Mouse (Mus musculus) forebrain, embryonic 12.5 days (tissue): Measurements from ENCODE around the gene Cyb561d2. TPM values are rescaled to one million over a fixed set of nuclear protein-coding genes. Genes with fewer than 3 reads are reported as not detected.

ENCODE experiments used
- ATAC-seq: fragments of 200-750 bp; cut with Nextera tagmentation; 2 replicates; pipeline ENCODE4 v1.8.0; 2017; ENCODE audit warnings: moderate TSS enrichment; ENCODE audit not compliant: low FRiP score
- H3K27ac ChIP-seq: fragments of 300-500 bp; sonication (generic); 2 replicates; pipeline ENCODE4 v1.5.1; 2016; ENCODE audit warnings: mild to moderate bottlenecking
- H3K27me3 ChIP-seq: fragments of 300-500 bp; sonication (generic); 2 replicates; pipeline ENCODE4 v1.6.1; 2016; ENCODE audit warnings: mild to moderate bottlenecking
- H3K36me3 ChIP-seq: fragments of 300-500 bp; sonication (generic); replicated peaks from 2 replicates; pipeline ENCODE4 v1.6.1; 2016; ENCODE audit warnings: mild to moderate bottlenecking
- H3K4me1 ChIP-seq: fragments of 300-500 bp; sonication (generic); 2 replicates; pipeline ENCODE4 v1.6.1; 2016
- H3K4me2 ChIP-seq: fragments of 300-500 bp; sonication (generic); 2 replicates; pipeline ENCODE4 v1.6.1; 2016; ENCODE audit warnings: mild to moderate bottlenecking, moderate library complexity
- H3K4me3 ChIP-seq: fragments of 300-500 bp; sonication (generic); replicated peaks from 2 replicates; pipeline ENCODE4 v1.5.1; 2016; ENCODE audit warnings: mild to moderate bottlenecking
- H3K9ac ChIP-seq: fragments of 300-500 bp; sonication (generic); 2 replicates; pipeline ENCODE4 v1.6.1; 2016; ENCODE audit warnings: mild to moderate bottlenecking
- H3K9me3 ChIP-seq: fragments of 300-500 bp; sonication (generic); 2 replicates; pipeline ENCODE4 v1.6.1; 2016
- WGBS: fragments of 180-500 bp; shearing (Covaris S2); methylation state at CpG from one replicate; pipeline ENCODE4 v1.1.7; 2016; 5-methylcytosine and 5-hydroxymethylcytosine counted together
- polyA plus RNA-seq: library from polyadenylated mRNA; unstranded; fragments of >200 nt; fragmentation: Nextera tagmentation; extraction: Ambion mirVana; gene quantifications from 2 replicates; pipeline ENCODE4 v1.2.1, GENCODE M21; 2016

Cyb561d2 gene
- polyA plus RNA-seq, 1 experiment from 2014 or later: 18.9 TPM

GRCm38 (mm10) chr9:107552690-107553393 lies 10.8 kb upstream of the Cyb561d2 start:
- 78% methylated on average over 5 of the region's 5 CpGs for WGBS
- Histone ChIP-seq H3K4me3 (peak overlapping the region; percentile 63; the same call in 1 of the 2 replicates), H3K9ac (no peak overlapping the region), H3K4me1 (peaks cover 55% of the 10 kb centered on the region), H3K27me3 (peaks cover 57% of the 10 kb centered on the region), H3K36me3 (peaks cover 9% of the 10 kb centered on the region), H3K9me3 (no peaks in the 10 kb centered on the region), H3K27ac (no peak overlapping the region), H3K4me2 (peak overlapping the region; percentile 82)
- ATAC-seq: no peak

DNA sequence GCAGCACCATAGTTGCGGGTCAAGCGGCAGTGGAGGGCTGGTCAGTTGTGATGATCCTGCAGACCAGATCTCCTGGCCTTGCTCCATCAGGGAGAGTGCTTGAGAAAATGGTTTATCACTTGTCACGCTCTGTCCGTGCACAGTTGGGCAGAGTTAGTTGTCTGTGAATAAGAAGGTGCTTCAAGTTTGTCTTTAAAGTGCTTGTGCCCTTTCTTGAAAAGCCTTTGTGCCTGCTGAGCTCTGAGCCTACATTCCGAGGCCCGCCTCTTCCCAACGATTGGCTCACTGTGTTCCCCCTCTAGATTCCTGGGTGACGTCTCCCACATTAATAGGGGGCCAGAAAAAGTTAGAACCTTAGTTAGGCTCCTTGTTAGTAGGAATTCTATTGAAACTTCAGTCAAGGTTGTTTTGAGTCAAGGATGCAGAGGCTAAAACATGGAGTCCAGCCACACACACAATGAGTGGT lies 9.9 kb upstream of the Cyb561d2 start:
- 7% methylated on average over 8 of the region's 8 CpGs for WGBS
- Histone ChIP-seq H3K27ac (0 out of 2 replicates have a peak overlapping the region, but pooled peaks have one; percentile 4), H3K4me1 (peaks cover 58% of the 10 kb centered on the region), H3K36me3 (0 out of 2 replicates have a peak, but pooled peaks cover under 1% of the 10 kb centered on the region), H3K9me3 (no peaks in the 10 kb centered on the region), H3K4me2 (peak overlapping the region; percentile 61), H3K4me3 (peak overlapping the region; percentile 40), H3K9ac (peak overlapping the region; percentile 51), H3K27me3 (peaks cover 59% of the 10 kb centered on the region)
- ATAC-seq: no peak

GRCm38 (mm10) chr9:107551117-107551889 lies 9.3 kb upstream of the Cyb561d2 start, which contains the start of gene Rassf1:
TSS of gene Rassf1 (plus strand) at chr9:107551555.
- H3K36me3 ChIP-seq: no peaks in the 10 kb centered on the region
- ATAC-seq: 0 out of 2 replicates have a peak, but pooled peaks have one; percentile 2
- H3K9me3 ChIP-seq: no peaks in the 10 kb centered on the region
- peaks cover 58% of the 10 kb centered on the region for H3K4me1 ChIP-seq
- peak within 1 kb of the TSS; percentile 51 for H3K9ac ChIP-seq
- WGBS: 1% methylated on average over 63 of the region's 63 CpGs
- 0 out of 2 replicates have a peak within 1 kb of the TSS, but pooled peaks have one; percentile 4 for H3K27ac ChIP-seq
- peaks cover 59% of the 10 kb centered on the region for H3K27me3 ChIP-seq
- H3K4me3 ChIP-seq: peak within 1 kb of the TSS; percentile 40
- H3K4me2 ChIP-seq: peak within 1 kb of the TSS; percentile 61

DNA sequence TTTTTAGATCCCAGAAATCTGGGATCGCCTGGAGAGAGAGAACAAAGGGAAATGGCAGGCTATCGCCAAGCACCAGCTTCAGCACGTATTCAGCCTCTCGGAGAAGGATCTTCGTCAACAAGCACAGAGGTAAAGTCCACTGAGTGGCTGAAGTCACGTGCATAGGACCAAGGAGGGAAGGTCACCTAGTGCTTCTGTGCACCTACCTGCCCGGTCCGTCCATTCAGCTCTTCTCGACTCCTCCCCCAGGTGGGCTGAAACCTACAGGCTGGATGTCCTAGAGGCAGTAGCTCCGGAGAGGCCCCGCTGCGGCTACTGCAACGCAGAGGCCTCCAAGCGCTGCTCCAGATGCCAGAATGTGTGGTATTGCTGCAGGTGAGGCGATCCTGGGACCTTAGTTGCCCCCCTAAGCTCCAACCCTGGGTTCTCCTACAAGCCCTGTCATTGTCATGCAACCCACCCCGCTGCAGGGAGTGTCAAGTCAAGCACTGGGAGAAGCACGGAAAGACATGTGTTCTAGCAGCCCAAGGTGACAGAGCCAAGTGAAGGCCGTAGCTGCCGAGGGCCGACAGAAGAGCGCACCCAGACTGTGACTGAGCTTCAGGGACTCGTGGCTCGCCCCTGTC lies 8.6 kb upstream of the Cyb561d2 start:
- Histone ChIP-seq H3K27me3 (peaks cover 59% of the 10 kb centered on the region), H3K27ac (no peak overlapping the region), H3K4me3 (peak overlapping the region; percentile 40)

GRCm38 (mm10) chr9:107549297-107550074 lies 7.5 kb upstream of the Cyb561d2 start:
- Histone ChIP-seq H3K4me1 (peaks cover 47% of the 10 kb centered on the region), H3K27me3 (peaks cover 59% of the 10 kb centered on the region)

More for the DNA sequence above, 8.6 kb upstream of the Cyb561d2 start:
- 26% methylated on average over 23 of the region's 23 CpGs for WGBS
- H3K36me3 ChIP-seq: no peaks in the 10 kb centered on the region
- 0 out of 2 replicates have a peak overlapping the region, but pooled peaks have one; percentile 51 for H3K9ac ChIP-seq
- ATAC-seq: no peak
- H3K4me2 ChIP-seq: peak overlapping the region; percentile 61
- peaks cover 53% of the 10 kb centered on the region for H3K4me1 ChIP-seq
- H3K9me3 ChIP-seq: no peaks in the 10 kb centered on the region

DNA sequence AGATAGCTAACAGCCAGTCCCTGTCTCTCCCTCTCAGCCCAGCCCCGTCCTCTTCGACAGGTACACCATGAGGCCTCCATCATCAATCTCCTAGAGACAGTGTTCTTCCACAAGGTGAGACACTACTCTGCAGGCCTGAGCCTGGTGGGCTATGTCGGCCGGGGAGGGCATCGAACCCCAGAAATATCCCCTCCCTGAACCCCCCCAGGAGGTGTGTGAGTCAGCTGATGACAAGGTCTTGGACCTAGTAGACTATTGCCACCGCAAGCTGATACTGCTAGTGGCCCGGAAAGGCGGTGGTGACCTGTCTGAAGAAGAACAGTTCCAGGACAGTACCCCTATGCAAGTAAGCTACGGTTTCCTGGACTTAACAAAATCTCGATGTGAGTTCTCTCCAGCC lies 6.8 kb upstream of the Cyb561d2 start:
- Histone ChIP-seq H3K4me2 (no peak overlapping the region), H3K4me3 (no peak overlapping the region), H3K36me3 (peaks cover 11% of the 10 kb centered on the region), H3K9ac (no peak overlapping the region), H3K4me1 (peaks cover 44% of the 10 kb centered on the region), H3K9me3 (no peaks in the 10 kb centered on the region), H3K27me3 (peaks cover 59% of the 10 kb centered on the region), H3K27ac (no peak overlapping the region)
- WGBS: 90% methylated on average over 10 of the region's 10 CpGs
- no peak for ATAC-seq

More at GRCm38 (mm10) chr9:107549297-107550074, 7.5 kb upstream of the Cyb561d2 start:
- Histone ChIP-seq H3K9me3 (no peaks in the 10 kb centered on the region), H3K4me2 (no peak overlapping the region), H3K27ac (no peak overlapping the region), H3K9ac (no peak overlapping the region), H3K4me3 (no peak overlapping the region), H3K36me3 (peaks cover 4% of the 10 kb centered on the region)
- WGBS: 90% methylated on average over 20 of the region's 20 CpGs
- no peak for ATAC-seq

GRCm38 (mm10) chr9:107547957-107548356 lies 6.0 kb upstream of the Cyb561d2 start:
- Histone ChIP-seq H3K4me1 (peaks cover 37% of the 10 kb centered on the region), H3K4me3 (no peak overlapping the region), H3K27me3 (peaks cover 53% of the 10 kb centered on the region), H3K4me2 (no peak overlapping the region), H3K27ac (no peak overlapping the region), H3K9me3 (no peaks in the 10 kb centered on the region), H3K36me3 (peaks cover 15% of the 10 kb centered on the region), H3K9ac (no peak overlapping the region)
- ATAC-seq: no peak
- 79% methylated on average over 5 of the region's 5 CpGs for WGBS

DNA sequence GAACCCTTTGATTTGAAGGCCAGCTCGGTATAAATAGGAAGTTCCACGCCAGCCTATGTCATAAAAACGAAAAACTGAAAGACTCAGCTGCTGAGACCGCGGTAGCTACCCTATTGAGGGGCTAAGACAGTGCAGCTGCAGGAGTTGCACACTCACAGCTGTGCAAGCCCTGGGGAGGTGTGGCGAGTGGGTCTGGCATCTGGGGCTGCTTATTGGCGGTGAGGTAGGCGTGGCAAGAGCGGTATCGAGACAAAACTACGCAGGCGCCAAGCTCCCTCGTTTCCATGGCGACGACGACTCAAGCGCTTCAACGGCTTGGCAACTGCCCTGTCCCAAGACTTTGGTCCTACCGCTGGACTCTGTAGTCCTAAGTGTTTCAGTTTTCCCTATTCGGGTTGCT lies 5.0 kb upstream of the Cyb561d2 start, which contains the start of gene Zmynd10:
Gene Zmynd10, plus strand, starts transcription at position 273 of the 400 bp plus-strand sequence.
- H3K27ac ChIP-seq: peak within 1 kb of the TSS; percentile 71
- peak within 1 kb of the TSS; percentile 23 for H3K4me3 ChIP-seq
- no peaks in the 10 kb centered on the region for H3K9me3 ChIP-seq
- peaks cover 37% of the 10 kb centered on the region for H3K4me1 ChIP-seq
- peak; percentile 72 for ATAC-seq
- H3K9ac ChIP-seq: peak within 1 kb of the TSS; percentile 40; the same call in 1 of the 2 replicates
- H3K4me2 ChIP-seq: peak within 1 kb of the TSS; percentile 51
- peaks cover 44% of the 10 kb centered on the region for H3K27me3 ChIP-seq
- 5% methylated on average over 20 of the region's 20 CpGs for WGBS
- peaks cover 15% of the 10 kb centered on the region for H3K36me3 ChIP-seq

DNA sequence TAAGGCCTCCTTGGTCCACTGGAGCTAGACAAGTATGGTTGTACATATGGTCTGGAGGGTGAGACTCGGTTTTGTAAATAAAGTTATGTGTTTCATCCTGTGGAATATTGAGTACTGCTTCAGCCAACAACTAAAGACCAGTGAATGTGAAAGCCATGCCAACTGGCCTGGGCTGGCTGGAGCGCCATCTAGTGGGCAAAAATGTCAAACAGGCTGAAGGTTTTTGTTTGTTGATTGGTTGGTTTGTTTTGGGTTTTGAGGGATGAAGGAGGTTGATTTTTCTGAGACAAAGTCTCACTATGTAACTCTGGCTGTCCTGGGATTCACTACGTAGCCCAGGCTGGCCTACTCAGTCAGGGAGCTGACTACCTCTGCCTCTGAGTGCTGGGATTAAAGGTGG lies 3.6 kb upstream of the Cyb561d2 start:
- no peak overlapping the region for H3K9ac ChIP-seq
- peaks cover 30% of the 10 kb centered on the region for H3K27me3 ChIP-seq
- no peaks in the 10 kb centered on the region for H3K9me3 ChIP-seq
- no peak overlapping the region for H3K27ac ChIP-seq
- H3K4me3 ChIP-seq: no peak overlapping the region
- no peak for ATAC-seq
- H3K36me3 ChIP-seq: peaks cover 15% of the 10 kb centered on the region
- H3K4me1 ChIP-seq: peaks cover 35% of the 10 kb centered on the region
- no peak overlapping the region for H3K4me2 ChIP-seq
- 8% methylated on average over 3 of the region's 3 CpGs for WGBS

DNA sequence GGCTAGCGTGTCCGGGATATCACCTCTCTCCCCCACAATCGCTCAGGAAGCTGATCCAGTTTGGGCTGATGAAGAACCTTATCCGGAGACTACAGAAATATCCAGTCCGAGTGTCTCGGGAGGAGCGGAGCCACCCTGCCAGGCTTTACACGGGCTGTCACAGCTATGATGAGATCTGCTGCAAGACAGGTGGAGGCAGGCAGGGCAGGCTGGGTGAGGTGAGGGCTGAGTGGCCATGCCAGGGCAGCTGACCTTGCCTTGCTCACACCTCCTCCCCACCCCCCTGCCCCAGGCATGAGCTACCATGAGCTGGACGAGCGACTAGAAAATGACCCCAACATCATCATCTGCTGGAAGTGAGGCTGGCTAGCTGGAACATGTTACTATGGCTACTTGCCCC lies 3.2 kb upstream of the Cyb561d2 start:
- no peak for ATAC-seq
- Histone ChIP-seq H3K4me1 (peaks cover 38% of the 10 kb centered on the region), H3K9ac (no peak overlapping the region), H3K36me3 (peaks cover 19% of the 10 kb centered on the region), H3K4me2 (no peak overlapping the region), H3K4me3 (no peak overlapping the region), H3K27ac (no peak overlapping the region), H3K27me3 (peaks cover 26% of the 10 kb centered on the region), H3K9me3 (no peaks in the 10 kb centered on the region)
- whole genome bisulfite sequencing: 87% methylated on average over 10 of the region's 10 CpGs

GRCm38 (mm10) chr9:107544729-107545128 lies 2.7 kb upstream of the Cyb561d2 start:
- Histone ChIP-seq H3K4me3 (no peak overlapping the region), H3K4me1 (peaks cover 38% of the 10 kb centered on the region), H3K36me3 (peaks cover 23% of the 10 kb centered on the region), H3K9me3 (no peaks in the 10 kb centered on the region), H3K27me3 (peaks cover 21% of the 10 kb centered on the region), H3K9ac (no peak overlapping the region), H3K4me2 (no peak overlapping the region), H3K27ac (no peak overlapping the region)
- ATAC-seq: no peak
- 96% methylated on average over 12 of the region's 12 CpGs for WGBS
